Mouse (Mus musculus) spleen, adult 2 months (tissue): ENCODE results near the gene Cdkl3. TPM values are rescaled to one million over a fixed set of nuclear protein-coding genes. Genes with fewer than 3 reads are reported as not detected.

Experiments used
- DNase-seq, 2 experiments: peaks; one replicate each; pipeline versions ENCODE4 v3.0.0 to v3.0.0-alpha.2; 2012 to 2021; ENCODE audit warnings: low spot score in 2 of 2, low read depth in 1 of 2
- H3K27ac ChIP-seq: fragments of 200-500 bp; 2 replicates; pipeline ENCODE4 v1.5.1; 2012; ENCODE audit warnings: low read length, inconsistent platforms; ENCODE audit not compliant: insufficient read depth
- H3K27me3 ChIP-seq: fragments of 200-500 bp; 2 replicates; pipeline ENCODE4 v1.6.1; 2012; ENCODE audit warnings: mild to moderate bottlenecking, moderate library complexity, low read length, inconsistent platforms; ENCODE audit not compliant: control insufficient read depth, insufficient read depth
- H3K36me3 ChIP-seq: fragments of 200-500 bp; 2 replicates; pipeline ENCODE4 v1.6.1; 2012; ENCODE audit warnings: mild to moderate bottlenecking, low read length, inconsistent platforms; ENCODE audit not compliant: control insufficient read depth, insufficient read depth
- H3K4me1 ChIP-seq: fragments of 200-500 bp; 2 replicates; pipeline ENCODE4 v1.6.1; 2011; ENCODE audit warnings: inconsistent platforms; ENCODE audit not compliant: control insufficient read depth, insufficient read depth, insufficient read length
- H3K4me3 ChIP-seq: fragments of 200-500 bp; 2 replicates; pipeline ENCODE4 v1.5.1; 2011; ENCODE audit warnings: mild to moderate bottlenecking, inconsistent platforms; ENCODE audit not compliant: insufficient read depth, insufficient read length; ENCODE audit errors: extremely low read depth
- CTCF ChIP-seq: fragments of 200-500 bp; IDR thresholded peaks from 2 replicates; pipeline ENCODE4 v1.5.1; 2011; ENCODE audit warnings: mild to moderate bottlenecking, inconsistent platforms; ENCODE audit not compliant: insufficient read depth, insufficient read length, insufficient replicate concordance; ENCODE audit errors: extremely low read depth
- POLR2A ChIP-seq: fragments of 200-500 bp; IDR thresholded peaks from 2 replicates; pipeline ENCODE4 v1.6.1; 2011; ENCODE audit warnings: low read depth, low read length, inconsistent platforms
- WGBS: fragments of 180-500 bp; shearing (Covaris S2); methylation state at CpG from one replicate; pipeline ENCODE4 v1.1.7; 2018; 5-methylcytosine and 5-hydroxymethylcytosine counted together
- polyA plus RNA-seq: library from polyadenylated mRNA; depleted of rRNA; stranded (reverse); fragments of >200 nt; gene quantifications from 2 replicates; pipeline ENCODE4 v1.2.3, GENCODE M21; 2012

Cdkl3 gene
- polyA plus RNA-seq, 1 experiment, result 1.4 TPM

GRCm38 (mm10) chr11:51962277-51962676 is 41.7 kb upstream of the Cdkl3 start:
- H3K36me3 ChIP-seq, result no peaks in the 10 kb centered on the region
- no peak overlapping the region for H3K27ac ChIP-seq
- no peak for DNase-seq
- WGBS, result 79% methylated on average over 7 of the region's 7 CpGs
- peaks cover 4% of the 10 kb centered on the region; the same call in 1 of the 2 replicates for H3K4me1 ChIP-seq
- H3K4me3 ChIP-seq, result no peak overlapping the region
- TF ChIP-seq CTCF (no peak), POLR2A (no peak)
- H3K27me3 ChIP-seq, result no peaks in the 10 kb centered on the region

- Histone ChIP-seq H3K4me3 (no peak overlapping the region), H3K27me3 (no peaks in the 10 kb centered on the region), H3K27ac (no peak overlapping the region), H3K36me3 (peaks cover 12% of the 10 kb centered on the region), H3K4me1 (peaks cover 7% of the 10 kb centered on the region; the same call in 1 of the 2 replicates)
- WGBS, result 89% methylated on average over 5 of the region's 5 CpGs
- no peak for DNase-seq
- TF ChIP-seq POLR2A, result no peak
- TF ChIP-seq CTCF, result no peak
These were observed 37.4 kb upstream of the Cdkl3 start for GRCm38 (mm10) chr11:51966651-51967050.

DNA sequence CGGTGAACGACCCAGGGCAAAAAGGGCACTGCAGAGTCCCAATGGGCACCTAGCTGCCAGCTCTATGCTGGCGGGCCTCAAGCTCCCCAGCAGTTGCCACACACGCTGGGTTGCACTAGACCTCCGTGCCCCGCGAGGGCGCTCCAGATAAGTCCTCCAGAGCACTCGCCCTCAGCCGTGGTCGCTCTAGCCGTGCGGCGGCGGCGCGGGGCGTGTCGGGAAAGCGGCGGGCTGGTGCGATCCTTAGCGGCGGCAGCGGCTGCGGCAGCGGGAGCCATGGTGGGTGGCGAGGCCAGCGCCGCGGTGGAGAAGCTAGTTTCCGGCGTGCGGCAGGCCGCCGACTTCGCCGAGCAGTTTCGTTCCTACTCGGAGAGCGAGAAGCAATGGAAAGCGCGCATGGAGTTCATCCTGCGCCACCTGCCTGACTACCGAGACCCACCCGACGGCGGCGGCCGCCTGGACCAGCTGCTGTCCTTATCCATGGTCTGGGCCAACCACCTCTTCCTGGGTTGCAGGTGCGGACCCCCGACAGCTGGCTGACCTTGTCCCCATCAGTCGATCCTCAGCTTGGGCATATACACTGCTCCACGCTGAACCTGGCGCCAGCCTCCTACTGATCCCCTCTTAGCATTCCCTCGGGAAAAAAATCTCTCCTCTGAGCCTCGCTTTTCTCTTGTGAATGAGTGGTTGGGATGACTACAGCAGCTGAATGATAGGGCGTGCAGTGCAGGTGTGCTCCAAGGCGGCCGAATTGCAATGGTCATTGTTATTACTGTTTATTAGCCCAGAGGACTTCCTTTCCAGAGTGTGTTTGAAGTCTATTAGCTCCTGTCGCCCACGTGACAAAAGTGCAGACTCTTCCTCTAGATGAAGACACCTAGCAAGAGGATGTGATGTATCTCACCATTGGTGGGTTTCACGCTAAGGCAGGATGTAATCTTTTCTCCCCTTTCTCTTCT is 36.3 kb upstream of the Cdkl3 start, which contains the start of gene Cdkn2aipnl:
Gene Cdkn2aipnl (plus strand): TSS at position 219 of the 959 bp plus-strand sequence.
- Histone ChIP-seq H3K4me3 (peak within 1 kb of the TSS; percentile 89), H3K27me3 (no peaks in the 10 kb centered on the region), H3K4me1 (peaks cover 5% of the 10 kb centered on the region; the same call in 1 of the 2 replicates), H3K36me3 (peaks cover 17% of the 10 kb centered on the region), H3K27ac (peak within 1 kb of the TSS; percentile 79)
- under 1% methylated on average over 60 of the region's 63 CpGs for WGBS
- peak; percentile 91 for TF ChIP-seq CTCF
- peak; percentile 69 for TF ChIP-seq POLR2A
- DNase-seq, result peak; percentile 89 to 98

- Histone ChIP-seq H3K27ac (0 out of 2 replicates have a peak overlapping the region, but pooled peaks have one; percentile 27), H3K4me1 (peaks cover 5% of the 10 kb centered on the region; the same call in 1 of the 2 replicates), H3K4me3 (no peak overlapping the region), H3K36me3 (peaks cover 21% of the 10 kb centered on the region), H3K27me3 (no peaks in the 10 kb centered on the region)
- WGBS, result 75% methylated on average over 9 of the region's 9 CpGs
- DNase-seq, result peak in 1 of 2 experiments; percentile 19
- TF ChIP-seq CTCF (no peak), POLR2A (no peak)
These were observed 35.1 kb upstream of the Cdkl3 start for GRCm38 (mm10) chr11:51968896-51969295.

DNA sequence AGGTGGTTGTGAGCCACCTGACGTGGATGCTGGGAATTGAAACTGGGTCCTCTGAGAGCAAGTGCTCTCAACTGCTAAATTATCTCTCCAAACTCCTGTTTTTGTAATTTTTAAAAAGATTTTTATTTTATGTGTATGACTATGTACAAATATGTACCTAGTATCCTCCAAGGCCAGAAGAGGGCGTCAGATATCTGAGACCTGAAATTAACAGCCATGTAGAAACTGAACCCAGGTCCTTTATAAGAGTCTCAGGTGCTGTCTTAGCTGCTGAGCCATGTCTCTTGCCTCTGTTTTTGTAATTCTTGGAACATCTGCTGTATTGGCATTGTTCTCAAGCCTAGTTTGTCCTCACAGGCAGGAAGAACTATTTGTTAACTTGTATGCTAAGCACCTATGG is 34.5 kb upstream of the Cdkl3 start:
- Histone ChIP-seq H3K27ac (no peak overlapping the region), H3K4me3 (no peak overlapping the region), H3K27me3 (no peaks in the 10 kb centered on the region), H3K36me3 (peaks cover 23% of the 10 kb centered on the region), H3K4me1 (peaks cover 5% of the 10 kb centered on the region; the same call in 1 of the 2 replicates)
- DNase-seq, result no peak
- TF ChIP-seq POLR2A, result no peak
- no peak for TF ChIP-seq CTCF
- WGBS, result 88% methylated on average over 2 of the region's 2 CpGs

DNA sequence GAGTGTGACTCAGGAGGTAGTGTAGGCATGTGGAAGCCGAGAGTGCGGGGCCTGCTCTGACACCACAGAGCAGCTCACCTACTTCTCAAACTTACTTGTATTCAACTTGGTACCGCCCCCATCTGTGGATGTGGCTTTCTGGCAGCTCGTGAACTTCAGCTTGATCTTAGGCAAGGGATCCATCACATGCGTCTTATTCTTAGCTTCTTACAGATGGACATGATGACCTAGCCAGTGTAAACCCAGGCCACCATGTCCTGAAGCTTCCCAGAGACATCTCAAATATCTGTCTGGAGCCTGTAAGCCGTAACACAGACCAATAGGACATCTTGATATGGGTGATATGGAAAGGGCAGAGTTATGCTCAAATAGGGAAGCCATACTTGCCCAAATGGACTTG is 32.4 kb upstream of the Cdkl3 start:
- no peak overlapping the region for H3K27ac ChIP-seq
- peaks cover 33% of the 10 kb centered on the region for H3K36me3 ChIP-seq
- TF ChIP-seq CTCF, result no peak
- TF ChIP-seq POLR2A, result no peak
- H3K4me3 ChIP-seq, result no peak overlapping the region
- 93% methylated on average over 6 of the region's 6 CpGs for WGBS
- H3K4me1 ChIP-seq, result peaks cover 5% of the 10 kb centered on the region; the same call in 1 of the 2 replicates
- no peaks in the 10 kb centered on the region for H3K27me3 ChIP-seq
- DNase-seq, result no peak
